Comparison of ENCODE assay signal across 28 mouse cellular contexts in genomic region chr5:137039453-137039852, GRCm38 (mm10). TPM values are rescaled to one million over a fixed set of nuclear protein-coding genes. Genes with fewer than 3 reads are reported as not detected.
DNase-seq lines count a peak whose midpoint lies in the region; ATAC-seq and TF ChIP-seq lines count a peak whose summit lies in the region.
"Had no signal": no experiment of that assay in that cellular context is flagged by ENCODE, and none has a peak within 500 bp of the region (broad histone marks: within the 10 kb centered on the region; RNA-seq: fewer than 3 reads in every experiment).

No protein-coding gene starts in this region.

- no peaks in the 10 kb centered on the region for H3K4me1 ChIP-seq in intestine, embryonic 15.5 days (replicated peaks)
- H3K4me1 ChIP-seq in intestine, postnatal 0 days (replicated peaks; ENCODE audit: control insufficient read depth, insufficient read depth, low read length), result no peaks in the 10 kb centered on the region
- H3K4me1 ChIP-seq in hindbrain, embryonic 12.5 days, result no peaks in the 10 kb centered on the region
- H3K4me1 ChIP-seq: embryonic facial prominence, embryonic 13.5 days; embryonic facial prominence, embryonic 15.5 days; forebrain, embryonic 12.5 days had no signal

- no peaks in the 10 kb centered on the region for H3K27me3 ChIP-seq in intestine, embryonic 15.5 days (replicated peaks)
- H3K27me3 ChIP-seq in intestine, postnatal 0 days (replicated peaks; ENCODE audit: control insufficient read depth, insufficient read depth, low read length), result no peaks in the 10 kb centered on the region
- H3K27me3 ChIP-seq in hindbrain, embryonic 12.5 days, result peaks cover 13% of the 10 kb centered on the region; the same call in 1 of the 2 replicates
- H3K27me3 ChIP-seq: CH12.LX; embryonic facial prominence, embryonic 13.5 days; embryonic facial prominence, embryonic 15.5 days; Patski had no signal

- no peak overlapping the region for H3K4me3 ChIP-seq in intestine, embryonic 15.5 days (replicated peaks)
- no peak overlapping the region for H3K4me3 ChIP-seq in intestine, postnatal 0 days (ENCODE audit: low read depth, low read length)
- H3K4me3 ChIP-seq in hindbrain, embryonic 12.5 days, result no peak overlapping the region
- H3K4me3 ChIP-seq: embryonic facial prominence, embryonic 13.5 days; embryonic facial prominence, embryonic 15.5 days; erythroblast, embryonic 14.5 days; forebrain, embryonic 10.5 days; forebrain, embryonic 12.5 days had no signal

- no peak overlapping the region for H3K27ac ChIP-seq in intestine, embryonic 15.5 days
- no peak overlapping the region for H3K27ac ChIP-seq in intestine, postnatal 0 days (ENCODE audit: low read depth, low read length)
- H3K27ac ChIP-seq in hindbrain, embryonic 12.5 days, result no peak overlapping the region
- H3K27ac ChIP-seq: embryonic facial prominence, embryonic 13.5 days; embryonic facial prominence, embryonic 15.5 days; forebrain, embryonic 10.5 days; forebrain, embryonic 12.5 days had no signal

- WGBS in intestine, embryonic 15.5 days, result 91% methylated on average over 10 of the region's 10 CpGs
- WGBS in intestine, postnatal 0 days, result 71% methylated on average over 10 of the region's 10 CpGs
- 95% methylated on average over 10 of the region's 10 CpGs for WGBS in hindbrain, embryonic 12.5 days

- H3K36me3 ChIP-seq in intestine, embryonic 15.5 days, result peaks cover 42% of the 10 kb centered on the region
- peaks cover 69% of the 10 kb centered on the region for H3K36me3 ChIP-seq in intestine, postnatal 0 days (ENCODE audit: control insufficient read depth, insufficient read depth)
- H3K36me3 ChIP-seq in hindbrain, embryonic 12.5 days, result peaks cover 74% of the 10 kb centered on the region

- no peak for TF ChIP-seq CTCF in intestine, postnatal 0 days (IDR thresholded peaks at IDR 0.05; ENCODE audit: low read depth)

- DNase-seq in R1 (ENCODE audit: low read depth, low spot score), result peak; percentile 65
- DNase-seq in heart, adult 11 months, result no peak
- DNase-seq in cerebellum, adult 11-12 months, result no peak
- DNase-seq: adrenal gland, adult 8-10 months; adrenal gland, postnatal 14 days; adrenal gland, postnatal 36 days; B cell, adult 2 months; cerebellum, adult 18-20 months; cerebellum, adult 8-10 months; cerebellum, adult 9-11 months; cerebellum, postnatal 14 days; cerebellum, postnatal 36 days; embryo, embryonic 11 days had no signal

- ATAC-seq in intestine, embryonic 15.5 days, result peak; percentile 48
- peak; percentile 64; the same call in 1 of the 2 replicates for ATAC-seq in intestine, postnatal 0 days
- no peak for ATAC-seq in hindbrain, embryonic 12.5 days (ENCODE audit: low FRiP score)
- ATAC-seq: activated CD4-positive, CD25-positive, alpha-beta regulatory T cell, adult 4 months; CD4-positive, CD25-positive, alpha-beta regulatory T cell, adult 4 months; forebrain, embryonic 14.5 days; forebrain, embryonic 16.5 days; Patski had no signal

- no peak overlapping the region for H3K9ac ChIP-seq in intestine, embryonic 15.5 days
- H3K9ac ChIP-seq in intestine, postnatal 0 days (ENCODE audit: low read depth, low read length), result no peak overlapping the region
- no peak overlapping the region for H3K9ac ChIP-seq in hindbrain, embryonic 12.5 days
- H3K9ac ChIP-seq: embryonic facial prominence, embryonic 13.5 days; embryonic facial prominence, embryonic 15.5 days; forebrain, embryonic 12.5 days had no signal

- H3K4me2 ChIP-seq in intestine, embryonic 15.5 days (replicated peaks), result no peak overlapping the region
- no peak overlapping the region for H3K4me2 ChIP-seq in intestine, postnatal 0 days (replicated peaks; ENCODE audit: low read depth)
- H3K4me2 ChIP-seq in hindbrain, embryonic 12.5 days (replicated peaks), result no peak overlapping the region
- H3K4me2 ChIP-seq: embryonic facial prominence, embryonic 13.5 days; embryonic facial prominence, embryonic 15.5 days; forebrain, embryonic 12.5 days had no signal

- H3K9me3 ChIP-seq in intestine, embryonic 15.5 days, result no peaks in the 10 kb centered on the region
- H3K9me3 ChIP-seq in intestine, postnatal 0 days (ENCODE audit: control insufficient read depth), result no peaks in the 10 kb centered on the region
- H3K9me3 ChIP-seq in hindbrain, embryonic 12.5 days (replicated peaks), result no peaks in the 10 kb centered on the region
- H3K9me3 ChIP-seq: embryonic facial prominence, embryonic 13.5 days; embryonic facial prominence, embryonic 15.5 days; forebrain, embryonic 10.5 days; forebrain, embryonic 12.5 days; G1E had no signal

RNA-seq across cellular contexts. Expression of gene Ap1s1, which starts 6.5 kb away (rescaled TPM):
- 230 and 242 TPM in 2 replicates for polyA plus RNA-seq in intestine, embryonic 15.5 days (2015; fragmentation: Nextera tagmentation; extraction: Ambion mirVana)
- polyA plus RNA-seq in intestine, postnatal 0 days (2015; fragmentation: Nextera tagmentation; extraction: Ambion mirVana), result 229 and 232 TPM in 2 replicates
- polyA plus RNA-seq in hindbrain, embryonic 12.5 days (2016; fragmentation: Nextera tagmentation; extraction: Ambion mirVana), result 183 and 186 TPM in 2 replicates

RNA-seq across cellular contexts. Expression of gene Vgf, which starts 13.3 kb away (rescaled TPM):
- 0.66 and 0.85 TPM in 2 replicates for polyA plus RNA-seq in intestine, embryonic 15.5 days (2015; fragmentation: Nextera tagmentation; extraction: Ambion mirVana)
- 1.3 and 1.6 TPM in 2 replicates for polyA plus RNA-seq in intestine, postnatal 0 days (2015; fragmentation: Nextera tagmentation; extraction: Ambion mirVana)
- polyA plus RNA-seq in hindbrain, embryonic 12.5 days (2016; fragmentation: Nextera tagmentation; extraction: Ambion mirVana), result 1.4 and 2.1 TPM in 2 replicates
- polyA plus RNA-seq: activated CD4-positive, CD25-positive, alpha-beta regulatory T cell, adult 4 months; CD4-positive, CD25-positive, alpha-beta regulatory T cell, adult 4 months had no signal

RNA-seq across cellular contexts. Expression of gene Serpine1, which starts 32.6 kb away (rescaled TPM):
- polyA plus RNA-seq in intestine, embryonic 15.5 days (2015; fragmentation: Nextera tagmentation; extraction: Ambion mirVana), result 0.34 and 0.42 TPM in 2 replicates
- polyA plus RNA-seq in intestine, postnatal 0 days (2015; fragmentation: Nextera tagmentation; extraction: Ambion mirVana), result 0.20 and 0.22 TPM in 2 replicates
- polyA plus RNA-seq in hindbrain, embryonic 12.5 days (2016; fragmentation: Nextera tagmentation; extraction: Ambion mirVana), result 0.10 TPM in 1 of 2 replicates, not detected in the other
- polyA plus RNA-seq: activated CD4-positive, CD25-positive, alpha-beta regulatory T cell, adult 4 months; erythroblast, embryonic 14.5 days had no signal

RNA-seq across cellular contexts. Expression of gene Znhit1, which starts 51.6 kb away (rescaled TPM):
- polyA plus RNA-seq in intestine, embryonic 15.5 days (2015; fragmentation: Nextera tagmentation; extraction: Ambion mirVana), result 99.9 and 111 TPM in 2 replicates
- 84.6 and 91.1 TPM in 2 replicates for polyA plus RNA-seq in intestine, postnatal 0 days (2015; fragmentation: Nextera tagmentation; extraction: Ambion mirVana)
- polyA plus RNA-seq in hindbrain, embryonic 12.5 days (2016; fragmentation: Nextera tagmentation; extraction: Ambion mirVana), result 101 and 103 TPM in 2 replicates

RNA-seq across cellular contexts. Expression of gene Plod3, which starts 52.6 kb away (rescaled TPM):
- polyA plus RNA-seq in intestine, embryonic 15.5 days (2015; fragmentation: Nextera tagmentation; extraction: Ambion mirVana), result 41.1 and 42.8 TPM in 2 replicates
- 11.1 and 11.8 TPM in 2 replicates for polyA plus RNA-seq in intestine, postnatal 0 days (2015; fragmentation: Nextera tagmentation; extraction: Ambion mirVana)
- 43.3 and 44.7 TPM in 2 replicates for polyA plus RNA-seq in hindbrain, embryonic 12.5 days (2016; fragmentation: Nextera tagmentation; extraction: Ambion mirVana)
